Mouse (Mus musculus): ENCODE measurements around the gene Btrc. TPM values are rescaled to one million over a fixed set of nuclear protein-coding genes. Genes with fewer than 3 reads are reported as not detected.
"Not testable (repeated sequence)": the region's sequence is repeated elsewhere in the genome, so short reads cannot be mapped to it uniquely, and the experiment has no call there.

The Btrc gene
- total and polyA plus RNA-seq, 3 experiments: 11.4 to 83.6 (median 26.9) TPM

- H3K9me3 ChIP-seq (replicated peaks): no peaks in the 10 kb centered on the region
- peaks cover 20% of the 10 kb centered on the region for H3K4me1 ChIP-seq (ENCODE audit: insufficient read depth, low read depth, low read length)
- H3K4me3 ChIP-seq (ENCODE audit: low read depth, low read length): no peak overlapping the region
- no peak for DNase-seq (ENCODE audit: low spot score)
- 0 out of 2 replicates have a peak, but pooled peaks cover 2% of the 10 kb centered on the region for H3K27me3 ChIP-seq (ENCODE audit: insufficient read depth, low read length)
- no peak for ATAC-seq (ENCODE audit: extremely low read depth, insufficient number of reproducible peaks, low FRiP score, poor library complexity, severe bottlenecking)
- H3K36me3 ChIP-seq (replicated peaks): no peaks in the 10 kb centered on the region
- no peak for TF ChIP-seq CTCF (IDR thresholded peaks at IDR 0.05; ENCODE audit: low read depth, low read length)
- TF ChIP-seq POLR2AphosphoS5 (IDR thresholded peaks at IDR 0.05; ENCODE audit: insufficient replicate concordance, low read depth, low read length): no peak
- no peak for TF ChIP-seq GATA1 (IDR thresholded peaks at IDR 0.05; ENCODE audit: borderline replicate concordance, low read length)
- no peak for TF ChIP-seq TAL1 (conservative IDR thresholded peaks at IDR 0.05; ENCODE audit: low read depth, low read length)
- TF ChIP-seq GATA2 (IDR thresholded peaks at IDR 0.05; ENCODE audit: borderline replicate concordance, low read depth, low read length): no peak
Observed at GRCm38 (mm10) chr19:45360486-45360885, 3.0 kb upstream of the Btrc start.

- peaks cover 25% of the 10 kb centered on the region for H3K4me1 ChIP-seq (ENCODE audit: insufficient read depth, low read depth, low read length)
- DNase-seq (ENCODE audit: low spot score) (peak; percentile 24), ATAC-seq (ENCODE audit: extremely low read depth, insufficient number of reproducible peaks, low FRiP score, poor library complexity, severe bottlenecking) (no peak)
- H3K9me3 ChIP-seq (replicated peaks): no peaks in the 10 kb centered on the region
- H3K36me3 ChIP-seq (replicated peaks): peaks cover 22% of the 10 kb centered on the region
- H3K4me3 ChIP-seq (ENCODE audit: low read depth, low read length): peak overlapping the region; percentile 91
- TF ChIP-seq GATA1 (IDR thresholded peaks at IDR 0.05; ENCODE audit: borderline replicate concordance, low read length) (no peak), GATA2 (IDR thresholded peaks at IDR 0.05; ENCODE audit: borderline replicate concordance, low read depth, low read length) (no peak), POLR2AphosphoS5 (IDR thresholded peaks at IDR 0.05; ENCODE audit: insufficient replicate concordance, low read depth, low read length) (no peak), CTCF (IDR thresholded peaks at IDR 0.05; ENCODE audit: low read depth, low read length) (no peak), TAL1 (conservative IDR thresholded peaks at IDR 0.05; ENCODE audit: low read depth, low read length) (no peak)
- no peaks in the 10 kb centered on the region for H3K27me3 ChIP-seq (ENCODE audit: insufficient read depth, low read length)
Observed at GRCm38 (mm10) chr19:45363933-45364391, 428 bp downstream of the Btrc start.

GRCm38 (mm10) chr19:45366651-45367050 is 3.1 kb downstream of the Btrc start:
- DNase-seq (ENCODE audit: low spot score) (no peak), ATAC-seq (ENCODE audit: extremely low read depth, insufficient number of reproducible peaks, low FRiP score, poor library complexity, severe bottlenecking) (no peak)

GRCm38 (mm10) chr19:45384815-45385214 is 21.3 kb downstream of the Btrc start:
- peaks cover 24% of the 10 kb centered on the region for H3K36me3 ChIP-seq (replicated peaks)
- H3K4me3 ChIP-seq (ENCODE audit: low read depth, low read length); DNase-seq (ENCODE audit: low spot score); H3K9me3 ChIP-seq (replicated peaks); ATAC-seq (ENCODE audit: extremely low read depth, insufficient number of reproducible peaks, low FRiP score, poor library complexity, severe bottlenecking); H3K4me1 ChIP-seq (ENCODE audit: insufficient read depth, low read depth, low read length); H3K27me3 ChIP-seq (ENCODE audit: insufficient read depth, low read length): not testable (repeated sequence)

More at GRCm38 (mm10) chr19:45366651-45367050, 3.1 kb downstream of the Btrc start:
- no peaks in the 10 kb centered on the region for H3K9me3 ChIP-seq (replicated peaks)
- H3K36me3 ChIP-seq (replicated peaks): peaks cover 30% of the 10 kb centered on the region
- H3K4me1 ChIP-seq (ENCODE audit: insufficient read depth, low read depth, low read length): peaks cover 19% of the 10 kb centered on the region
- no peaks in the 10 kb centered on the region for H3K27me3 ChIP-seq (ENCODE audit: insufficient read depth, low read length)
- no peak overlapping the region for H3K4me3 ChIP-seq (ENCODE audit: low read depth, low read length)
- TF ChIP-seq POLR2AphosphoS5 (IDR thresholded peaks at IDR 0.05; ENCODE audit: insufficient replicate concordance, low read depth, low read length) (no peak), GATA2 (IDR thresholded peaks at IDR 0.05; ENCODE audit: borderline replicate concordance, low read depth, low read length) (no peak), TAL1 (conservative IDR thresholded peaks at IDR 0.05; ENCODE audit: low read depth, low read length) (no peak), GATA1 (IDR thresholded peaks at IDR 0.05; ENCODE audit: borderline replicate concordance, low read length) (no peak), CTCF (IDR thresholded peaks at IDR 0.05; ENCODE audit: low read depth, low read length) (no peak)

- Histone ChIP-seq H3K4me1 (ENCODE audit: insufficient read depth, low read depth, low read length) (no peaks in the 10 kb centered on the region), H3K36me3 (replicated peaks) (peaks cover 21% of the 10 kb centered on the region), H3K4me3 (ENCODE audit: low read depth, low read length) (no peak overlapping the region), H3K27me3 (ENCODE audit: insufficient read depth, low read length) (no peaks in the 10 kb centered on the region), H3K9me3 (replicated peaks) (no peaks in the 10 kb centered on the region)
- DNase-seq (ENCODE audit: low spot score) (no peak), ATAC-seq (ENCODE audit: extremely low read depth, insufficient number of reproducible peaks, low FRiP score, poor library complexity, severe bottlenecking) (no peak)
- TF ChIP-seq GATA1 (IDR thresholded peaks at IDR 0.05; ENCODE audit: borderline replicate concordance, low read length) (no peak), GATA2 (IDR thresholded peaks at IDR 0.05; ENCODE audit: borderline replicate concordance, low read depth, low read length) (no peak)
Observed at GRCm38 (mm10) chr19:45388551-45388950, 25.0 kb downstream of the Btrc start.

DNA sequence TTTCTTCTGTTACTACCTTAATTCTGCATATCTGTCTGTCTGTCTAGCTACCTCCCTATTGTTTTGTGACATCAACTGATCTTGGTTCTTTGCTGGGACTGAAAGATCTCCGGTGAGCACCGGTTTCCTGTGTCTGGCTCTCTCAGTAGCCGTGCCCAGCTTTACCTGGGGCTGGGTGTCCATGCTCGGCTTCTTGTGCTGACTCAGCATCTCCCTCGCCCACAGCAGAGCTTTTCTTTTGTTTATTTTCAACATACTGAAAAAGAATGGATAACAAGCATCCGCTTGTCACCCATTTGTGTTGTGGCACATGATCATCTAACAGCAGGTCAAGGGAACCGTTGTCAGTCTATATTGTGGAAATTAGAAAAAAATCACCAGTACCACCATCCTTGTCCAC is 30.5 kb downstream of the Btrc start:
- Histone ChIP-seq H3K27me3 (ENCODE audit: insufficient read depth, low read length) (no peaks in the 10 kb centered on the region), H3K4me3 (ENCODE audit: low read depth, low read length) (no peak overlapping the region), H3K9me3 (replicated peaks) (no peaks in the 10 kb centered on the region), H3K36me3 (replicated peaks) (peaks cover 9% of the 10 kb centered on the region), H3K4me1 (ENCODE audit: insufficient read depth, low read depth, low read length) (no peaks in the 10 kb centered on the region)
- ATAC-seq (ENCODE audit: extremely low read depth, insufficient number of reproducible peaks, low FRiP score, poor library complexity, severe bottlenecking): no peak
- no peak for DNase-seq (ENCODE audit: low spot score)
- no peak for TF ChIP-seq GATA2 (IDR thresholded peaks at IDR 0.05; ENCODE audit: borderline replicate concordance, low read depth, low read length)
- no peak for TF ChIP-seq POLR2AphosphoS5 (IDR thresholded peaks at IDR 0.05; ENCODE audit: insufficient replicate concordance, low read depth, low read length)
- no peak for TF ChIP-seq CTCF (IDR thresholded peaks at IDR 0.05; ENCODE audit: low read depth, low read length)

DNA sequence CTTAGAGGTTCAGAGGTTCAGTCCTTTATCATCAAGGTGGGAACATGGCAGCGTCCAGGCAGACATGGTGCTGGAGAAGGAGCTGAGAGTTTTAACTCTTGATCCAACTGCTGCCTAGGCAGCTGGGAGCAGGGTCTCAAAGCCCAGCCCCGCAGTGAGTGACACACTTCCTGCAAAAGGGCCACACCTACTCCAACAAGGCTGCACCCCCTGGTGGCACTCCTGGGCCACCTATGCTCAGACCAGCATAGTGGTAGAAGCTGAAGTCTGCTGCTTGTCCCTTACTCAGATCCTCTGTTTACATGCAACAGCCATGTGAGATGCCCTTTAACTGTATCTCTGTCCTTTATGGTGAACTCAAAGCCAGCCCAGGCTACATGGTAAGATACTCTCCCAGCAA is 47.5 kb downstream of the Btrc start:
- no peak for DNase-seq (ENCODE audit: low spot score)
- TF ChIP-seq POLR2AphosphoS5 (IDR thresholded peaks at IDR 0.05; ENCODE audit: insufficient replicate concordance, low read depth, low read length): no peak
- TF ChIP-seq TAL1 (conservative IDR thresholded peaks at IDR 0.05; ENCODE audit: low read depth, low read length): no peak
- no peak for TF ChIP-seq CTCF (IDR thresholded peaks at IDR 0.05; ENCODE audit: low read depth, low read length)
- TF ChIP-seq GATA1 (IDR thresholded peaks at IDR 0.05; ENCODE audit: borderline replicate concordance, low read length): no peak
- no peak for TF ChIP-seq GATA2 (IDR thresholded peaks at IDR 0.05; ENCODE audit: borderline replicate concordance, low read depth, low read length)
- Histone ChIP-seq H3K4me3 (ENCODE audit: low read depth, low read length) (no peak overlapping the region), H3K27me3 (ENCODE audit: insufficient read depth, low read length) (no peaks in the 10 kb centered on the region), H3K9me3 (replicated peaks) (no peaks in the 10 kb centered on the region), H3K36me3 (replicated peaks) (peaks cover 5% of the 10 kb centered on the region), H3K4me1 (ENCODE audit: insufficient read depth, low read depth, low read length) (peaks cover 5% of the 10 kb centered on the region; the same call in 1 of the 2 replicates)
- ATAC-seq (ENCODE audit: extremely low read depth, insufficient number of reproducible peaks, low FRiP score, poor library complexity, severe bottlenecking): no peak

All from G1E (cell line).